Mouse (Mus musculus): ENCODE measurements at regions not wholly inside any gene's neighbourhood (a gene's known extent, or its start where the extent isn't known, plus 50 kb on each side); places are given as distances from the start of the nearest gene placed in this dataset.

GRCm38 (mm10) chr15:36919704-36920103 is 87.9 kb downstream of the Zfp706 start:
- no peak for TF ChIP-seq TAL1 (IDR thresholded peaks at IDR 0.05; ENCODE audit: low read length)
- TF ChIP-seq GATA1 (IDR thresholded peaks at IDR 0.05; ENCODE audit: low read length): no peak

Measured in erythroblast, embryonic 14.5 days (primary cell).